Mouse (Mus musculus): ENCODE measurements around the gene Fgfr2. TPM values are rescaled to one million over a fixed set of nuclear protein-coding genes. Genes with fewer than 3 reads are reported as not detected.
"Not testable (repeated sequence)": the region's sequence is repeated elsewhere in the genome, so short reads cannot be mapped to it uniquely, and the experiment has no call there.

Fgfr2 gene
- polyA plus RNA-seq, 1 experiment = 14.8 TPM

DNA sequence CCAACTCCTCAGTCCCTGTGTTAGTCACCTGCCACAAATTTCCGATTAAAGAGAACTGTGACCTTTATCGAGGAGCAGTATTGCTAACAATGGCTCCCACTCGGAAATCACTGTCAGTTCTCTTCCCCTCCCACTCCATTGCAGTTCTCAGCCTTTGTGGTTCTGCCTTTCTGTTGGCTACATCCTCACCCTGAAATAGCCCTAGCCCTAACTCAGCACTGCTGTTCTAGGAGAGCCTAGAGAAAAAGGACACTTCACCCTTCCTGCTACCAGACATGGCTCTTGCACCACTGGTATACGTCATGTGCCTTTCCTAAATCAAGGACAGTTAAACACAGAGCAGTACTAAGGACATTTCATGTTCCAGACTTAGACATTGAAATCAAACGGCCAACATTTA is 1695.8 kb downstream of the Fgfr2 start:
- WGBS = 81% methylated on average over 5 of the region's 5 CpGs
- Histone ChIP-seq H3K27me3 (replicated peaks; ENCODE audit: control insufficient read depth, insufficient read depth, low read length) (no peaks in the 10 kb centered on the region), H3K4me1 (ENCODE audit: control insufficient read depth, insufficient read depth, low read length) (no peaks in the 10 kb centered on the region), H3K4me3 (ENCODE audit: insufficient read depth, low read depth, low read length) (no peak overlapping the region), H3K27ac (ENCODE audit: insufficient read depth, low read depth, low read length) (no peak overlapping the region), H3K36me3 (ENCODE audit: control insufficient read depth, insufficient read depth, low read length) (peaks cover 5% of the 10 kb centered on the region)
- no peak for DNase-seq
- TF ChIP-seq POLR2A (IDR thresholded peaks at IDR 0.05; ENCODE audit: low read depth, low read length) = no peak
- TF ChIP-seq CTCF (conservative IDR thresholded peaks at IDR 0.05; ENCODE audit: insufficient read depth, insufficient read length, low read depth, low read length) = no peak

DNA sequence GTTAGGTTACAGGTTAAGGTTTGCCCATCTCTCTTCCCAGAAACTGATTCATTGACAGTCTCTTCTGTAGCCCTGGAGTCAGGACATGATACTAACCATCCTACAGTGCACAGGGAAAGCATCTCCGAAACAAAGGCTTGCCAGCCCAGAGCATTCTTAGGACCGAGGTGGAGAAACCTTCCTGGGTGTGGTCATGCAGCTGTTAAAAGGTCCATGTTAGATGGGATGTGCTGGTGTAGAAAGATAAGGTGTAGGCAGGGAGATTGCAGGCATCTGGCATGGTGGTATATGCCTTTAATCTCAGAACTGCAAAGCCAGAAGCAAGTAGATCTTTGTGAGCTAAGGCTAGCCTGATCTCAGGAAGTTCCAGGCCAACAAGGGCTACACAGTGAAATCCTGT is 1698.2 kb downstream of the Fgfr2 start:
- Histone ChIP-seq H3K4me1 (ENCODE audit: control insufficient read depth, insufficient read depth, low read length) (no peaks in the 10 kb centered on the region), H3K27me3 (replicated peaks; ENCODE audit: control insufficient read depth, insufficient read depth, low read length) (no peaks in the 10 kb centered on the region), H3K4me3 (ENCODE audit: insufficient read depth, low read depth, low read length) (no peak overlapping the region), H3K36me3 (ENCODE audit: control insufficient read depth, insufficient read depth, low read length) (0 out of 2 replicates have a peak, but pooled peaks cover 2% of the 10 kb centered on the region), H3K27ac (ENCODE audit: insufficient read depth, low read depth, low read length) (no peak overlapping the region)
- WGBS = 87% methylated on average over 2 of the region's 2 CpGs
- TF ChIP-seq POLR2A (IDR thresholded peaks at IDR 0.05; ENCODE audit: low read depth, low read length) = no peak
- TF ChIP-seq CTCF (conservative IDR thresholded peaks at IDR 0.05; ENCODE audit: insufficient read depth, insufficient read length, low read depth, low read length) = no peak
- DNase-seq = no peak

DNA sequence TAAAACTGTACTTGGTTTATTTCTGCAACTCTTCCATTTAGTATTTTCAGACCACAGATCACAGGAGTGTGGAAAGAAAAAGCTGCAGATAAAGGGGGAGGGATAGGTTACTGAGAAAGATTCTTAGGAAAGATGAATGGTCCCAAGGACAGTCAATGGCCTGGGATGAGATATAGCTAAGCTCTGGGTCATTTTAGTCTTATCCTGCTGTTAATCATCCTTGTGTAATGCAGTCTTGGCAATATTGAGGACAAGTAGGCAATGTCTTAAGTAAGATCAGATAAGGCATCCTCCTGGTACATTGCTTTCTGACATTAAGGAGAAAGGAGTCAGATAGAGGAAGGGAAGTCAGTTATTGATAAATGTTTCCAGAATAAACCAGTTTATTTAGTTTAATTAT is 1705.5 kb downstream of the Fgfr2 start:
- Histone ChIP-seq H3K27me3 (replicated peaks; ENCODE audit: control insufficient read depth, insufficient read depth, low read length) (no peaks in the 10 kb centered on the region), H3K4me3 (ENCODE audit: insufficient read depth, low read depth, low read length) (no peak overlapping the region), H3K27ac (ENCODE audit: insufficient read depth, low read depth, low read length) (no peak overlapping the region), H3K36me3 (ENCODE audit: control insufficient read depth, insufficient read depth, low read length) (no peaks in the 10 kb centered on the region), H3K4me1 (ENCODE audit: control insufficient read depth, insufficient read depth, low read length) (no peaks in the 10 kb centered on the region; the same call in 1 of the 2 replicates)
- TF ChIP-seq POLR2A (IDR thresholded peaks at IDR 0.05; ENCODE audit: low read depth, low read length) (no peak), CTCF (conservative IDR thresholded peaks at IDR 0.05; ENCODE audit: insufficient read depth, insufficient read length, low read depth, low read length) (no peak)
- no peak for DNase-seq

DNA sequence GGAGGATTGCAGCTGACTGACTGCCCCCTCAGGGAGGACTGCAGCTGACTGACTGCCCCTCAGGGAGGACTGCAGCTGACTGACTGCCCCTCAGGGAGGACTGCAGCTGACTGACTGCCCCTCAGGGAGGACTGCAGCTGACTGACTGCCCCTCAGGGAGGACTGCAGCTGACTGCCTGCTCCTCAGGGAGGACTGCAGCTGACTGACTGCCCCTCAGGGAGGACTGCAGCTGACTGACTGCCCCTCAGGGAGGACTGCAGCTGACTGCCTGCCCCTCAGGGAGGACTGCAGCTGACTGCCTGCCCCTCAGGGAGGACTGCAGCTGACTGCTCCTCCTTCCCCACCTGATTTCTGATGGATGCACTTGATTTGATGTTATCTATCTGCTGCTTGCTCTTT is 1706.4 kb downstream of the Fgfr2 start:
- not testable (repeated sequence) for H3K27me3 ChIP-seq (replicated peaks; ENCODE audit: control insufficient read depth, insufficient read depth, low read length); DNase-seq; H3K36me3 ChIP-seq (ENCODE audit: control insufficient read depth, insufficient read depth, low read length); H3K4me1 ChIP-seq (ENCODE audit: control insufficient read depth, insufficient read depth, low read length); H3K4me3 ChIP-seq (ENCODE audit: insufficient read depth, low read depth, low read length); H3K27ac ChIP-seq (ENCODE audit: insufficient read depth, low read depth, low read length)

DNA sequence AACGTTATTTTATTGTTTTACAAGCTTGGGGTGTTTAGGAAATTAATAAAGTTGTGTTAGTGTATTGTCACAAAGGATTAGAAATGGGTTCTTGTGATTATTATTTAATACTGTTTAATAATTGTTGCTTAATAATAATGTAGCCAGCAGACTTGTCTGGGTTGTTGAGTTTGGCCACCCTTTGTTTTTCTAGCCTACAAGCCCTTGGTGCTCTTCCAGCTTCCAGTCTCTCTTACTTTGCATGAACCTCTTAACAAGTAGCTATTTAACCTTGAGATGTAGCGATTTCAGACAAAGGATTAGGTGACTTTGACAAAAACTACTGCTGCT is 1711.2 kb downstream of the Fgfr2 start:
- TF ChIP-seq POLR2A (IDR thresholded peaks at IDR 0.05; ENCODE audit: low read depth, low read length) = no peak
- TF ChIP-seq CTCF (conservative IDR thresholded peaks at IDR 0.05; ENCODE audit: insufficient read depth, insufficient read length, low read depth, low read length) = no peak
- Histone ChIP-seq H3K4me3 (ENCODE audit: insufficient read depth, low read depth, low read length) (no peak overlapping the region), H3K27ac (ENCODE audit: insufficient read depth, low read depth, low read length) (peak overlapping the region; percentile 76), H3K36me3 (ENCODE audit: control insufficient read depth, insufficient read depth, low read length) (no peaks in the 10 kb centered on the region), H3K27me3 (replicated peaks; ENCODE audit: control insufficient read depth, insufficient read depth, low read length) (no peaks in the 10 kb centered on the region), H3K4me1 (ENCODE audit: control insufficient read depth, insufficient read depth, low read length) (peaks cover 9% of the 10 kb centered on the region; the same call in 1 of the 2 replicates)
- DNase-seq = peak; percentile 36
- WGBS = 29% methylated on average over 2 of the region's 2 CpGs

DNA sequence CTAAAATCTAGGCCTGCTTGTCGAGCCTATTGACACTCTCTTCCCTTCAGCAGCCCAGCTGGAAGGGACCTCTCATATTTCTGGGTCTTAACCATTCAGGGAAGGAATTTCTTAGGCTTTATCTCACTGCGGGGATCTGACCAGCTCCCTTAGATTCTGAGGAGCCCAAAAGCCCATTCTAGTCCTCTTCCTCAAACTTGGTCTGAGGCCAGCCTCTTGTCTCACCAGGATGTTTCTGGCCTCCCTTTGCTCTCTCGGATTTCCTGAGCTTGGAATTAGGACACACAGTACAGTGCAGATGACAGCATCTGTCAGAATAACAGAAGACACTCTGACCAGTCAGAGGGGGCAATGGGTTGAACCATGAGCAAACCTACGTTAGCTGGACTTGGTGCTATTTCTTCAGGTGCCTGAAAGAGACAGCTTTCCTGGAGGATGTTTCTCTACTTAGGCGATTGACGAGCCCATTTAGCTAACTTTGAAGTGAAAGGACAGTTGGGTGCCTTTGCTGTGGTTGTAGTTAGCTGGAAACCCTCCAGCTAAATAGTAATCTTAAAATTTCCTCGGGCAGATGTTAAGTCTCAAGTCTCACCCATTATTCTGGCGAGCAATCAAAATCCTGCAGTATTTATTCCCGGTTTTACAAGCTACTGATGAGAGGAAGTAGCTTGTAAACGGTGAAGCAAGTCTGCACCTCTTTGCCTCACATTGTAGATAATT is 1711.8 kb downstream of the Fgfr2 start:
- DNase-seq = peak; percentile 60
- TF ChIP-seq CTCF (conservative IDR thresholded peaks at IDR 0.05; ENCODE audit: insufficient read depth, insufficient read length, low read depth, low read length) = no peak
- TF ChIP-seq POLR2A (IDR thresholded peaks at IDR 0.05; ENCODE audit: low read depth, low read length) = no peak
- peak overlapping the region; percentile 76 for H3K27ac ChIP-seq (ENCODE audit: insufficient read depth, low read depth, low read length)
- 10% methylated on average over 10 of the region's 10 CpGs for WGBS
- H3K36me3 ChIP-seq (ENCODE audit: control insufficient read depth, insufficient read depth, low read length) = no peaks in the 10 kb centered on the region
- H3K27me3 ChIP-seq (replicated peaks; ENCODE audit: control insufficient read depth, insufficient read depth, low read length) = no peaks in the 10 kb centered on the region
- peak overlapping the region; percentile 63 for H3K4me3 ChIP-seq (ENCODE audit: insufficient read depth, low read depth, low read length)
- H3K4me1 ChIP-seq (ENCODE audit: control insufficient read depth, insufficient read depth, low read length) = peaks cover 9% of the 10 kb centered on the region; the same call in 1 of the 2 replicates

DNA sequence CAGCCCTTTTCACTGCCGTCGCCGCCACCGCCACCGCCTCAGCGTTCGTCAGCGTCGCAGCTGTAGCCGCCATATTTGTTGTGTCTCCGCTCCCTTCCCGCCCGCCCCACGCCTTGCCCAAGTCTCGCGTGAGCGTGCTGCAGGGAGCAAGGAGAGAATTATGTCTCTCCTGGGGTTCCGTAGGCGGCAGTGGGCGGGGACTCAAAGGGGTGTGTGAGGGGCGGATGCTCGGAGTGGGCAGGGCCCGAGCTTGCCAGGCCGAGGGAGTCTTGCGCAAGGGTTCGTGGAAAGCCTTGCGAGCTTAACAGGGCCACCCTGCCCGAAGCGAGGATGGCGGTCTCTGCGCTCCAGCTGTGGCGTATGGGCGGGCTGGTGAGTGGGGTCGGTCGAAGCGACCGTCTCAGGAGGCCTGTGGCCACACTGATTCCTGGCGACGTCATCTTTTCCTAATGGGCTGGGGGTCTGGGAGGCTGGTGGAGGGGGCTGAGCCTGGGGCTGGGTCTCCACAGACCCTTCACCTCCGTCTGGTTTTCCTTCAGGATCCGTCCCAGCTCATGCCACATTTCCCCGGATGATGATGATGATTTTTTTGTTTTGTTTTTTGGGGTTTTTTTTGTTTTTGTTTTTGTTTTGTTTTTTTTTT is 1712.6 kb downstream of the Fgfr2 start, which contains the start of the genes Ikzf5 and Acadsb:
TSS of gene Ikzf5 (minus strand) at position 106 of the 643 bp plus-strand sequence.
TSS of gene Acadsb (plus strand) at position 186 of the 643 bp plus-strand sequence.
- Histone ChIP-seq H3K27ac (ENCODE audit: insufficient read depth, low read depth, low read length) (peak within 1 kb of the TSS; percentile 76), H3K4me3 (ENCODE audit: insufficient read depth, low read depth, low read length) (peak within 1 kb of the TSS; percentile 85), H3K27me3 (replicated peaks; ENCODE audit: control insufficient read depth, insufficient read depth, low read length) (no peaks in the 10 kb centered on the region), H3K4me1 (ENCODE audit: control insufficient read depth, insufficient read depth, low read length) (peaks cover 9% of the 10 kb centered on the region; the same call in 1 of the 2 replicates), H3K36me3 (ENCODE audit: control insufficient read depth, insufficient read depth, low read length) (no peaks in the 10 kb centered on the region)
- TF ChIP-seq CTCF (conservative IDR thresholded peaks at IDR 0.05; ENCODE audit: insufficient read depth, insufficient read length, low read depth, low read length) (no peak), POLR2A (IDR thresholded peaks at IDR 0.05; ENCODE audit: low read depth, low read length) (peak; percentile 83)
- peak; percentile 100 for DNase-seq
- WGBS = under 1% methylated on average over 42 of the region's 42 CpGs

Data from kidney, adult 2 months (tissue).